Mouse (Mus musculus) spleen, adult 2 months (tissue): ENCODE results near the gene Sgip1.

ENCODE experiments used
- CTCF ChIP-seq: fragments of 200-500 bp; IDR thresholded peaks from 2 replicates; pipeline ENCODE4 v1.5.1; 2011; ENCODE audit warnings: mild to moderate bottlenecking, inconsistent platforms; ENCODE audit not compliant: insufficient read depth, insufficient read length, insufficient replicate concordance; ENCODE audit errors: extremely low read depth
- POLR2A ChIP-seq: fragments of 200-500 bp; IDR thresholded peaks from 2 replicates; pipeline ENCODE4 v1.6.1; 2011; ENCODE audit warnings: low read depth, low read length, inconsistent platforms

DNA sequence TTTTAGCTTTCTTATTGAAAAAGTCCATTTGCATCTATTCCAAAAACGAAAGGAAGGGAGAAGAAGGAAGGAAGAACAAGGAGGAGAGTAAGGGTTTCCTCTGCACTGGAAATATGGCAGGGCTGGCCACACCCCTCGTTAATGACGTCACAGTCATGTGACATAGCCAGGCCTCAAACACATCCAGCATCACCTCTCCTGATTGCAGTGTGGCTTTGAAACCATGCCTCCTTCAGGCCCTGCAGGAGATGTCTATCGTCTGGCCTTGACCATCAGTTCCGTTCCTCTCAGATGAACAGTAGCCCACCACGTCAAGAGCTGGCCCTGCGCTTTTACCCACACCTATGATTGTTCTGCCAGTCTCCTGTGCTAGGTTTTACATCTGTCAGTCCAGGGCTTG, 245.1 kb downstream of the Sgip1 start:
- TF ChIP-seq POLR2A (no peak), CTCF (no peak)
